Mouse (Mus musculus) cerebellum, adult 2 months (tissue): Measurements from ENCODE around the gene Vamp5.

ENCODE experiments used
- CTCF ChIP-seq: fragments of 200-500 bp; IDR thresholded peaks from 2 replicates; pipeline ENCODE4 v1.5.1; 2011; ENCODE audit warnings: low read depth, mild to moderate bottlenecking, control low read depth, low read length, moderate library complexity, borderline replicate concordance; ENCODE audit not compliant: insufficient read depth
- POLR2A ChIP-seq: fragments of 200-500 bp; IDR thresholded peaks from 2 replicates; pipeline ENCODE4 v1.6.1; 2011; ENCODE audit warnings: low read length, control low read depth, borderline replicate concordance; ENCODE audit not compliant: insufficient read depth

DNA sequence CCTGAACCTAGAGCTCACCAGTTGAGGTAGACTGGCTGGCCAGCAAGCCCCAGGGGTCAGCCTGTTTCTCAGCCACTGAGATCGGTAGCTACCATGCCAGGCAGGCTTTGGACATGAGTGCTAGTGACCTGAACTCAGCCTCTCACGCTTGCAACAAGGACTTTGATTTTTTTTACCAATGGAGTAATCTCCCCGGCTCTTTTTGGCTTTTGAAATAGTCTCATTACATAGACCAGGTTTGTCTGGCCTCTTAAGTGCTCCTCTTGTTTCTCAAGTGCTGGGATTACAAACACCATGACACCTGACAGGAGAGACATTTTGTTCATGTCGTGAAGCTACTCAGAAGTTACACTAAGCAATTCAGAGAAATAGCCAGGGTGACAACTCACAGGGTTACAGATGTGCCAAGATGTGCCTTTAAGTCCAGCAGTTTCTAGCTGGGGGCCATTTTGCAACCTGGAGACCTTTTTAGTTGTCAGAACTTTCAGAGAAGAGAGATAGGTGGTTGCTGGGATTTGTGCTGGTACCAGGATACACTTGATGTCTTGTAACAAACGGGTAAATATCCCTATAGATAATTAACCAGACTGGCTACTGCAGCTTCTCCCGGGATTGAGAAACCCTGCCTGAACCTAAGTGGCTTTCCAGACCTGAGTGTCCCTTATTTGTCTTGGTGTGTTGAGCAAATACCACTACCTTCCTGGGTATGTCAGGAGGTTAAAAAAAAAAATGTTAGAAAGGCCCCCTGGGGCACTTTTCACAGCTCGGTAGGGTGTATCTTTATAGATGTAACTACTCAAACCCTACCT is 35.9 kb upstream of the Vamp5 start:
- TF ChIP-seq CTCF (no peak), POLR2A (no peak)
